ENCODE assay signal across 32 mouse cellular contexts in the genomic region with DNA sequence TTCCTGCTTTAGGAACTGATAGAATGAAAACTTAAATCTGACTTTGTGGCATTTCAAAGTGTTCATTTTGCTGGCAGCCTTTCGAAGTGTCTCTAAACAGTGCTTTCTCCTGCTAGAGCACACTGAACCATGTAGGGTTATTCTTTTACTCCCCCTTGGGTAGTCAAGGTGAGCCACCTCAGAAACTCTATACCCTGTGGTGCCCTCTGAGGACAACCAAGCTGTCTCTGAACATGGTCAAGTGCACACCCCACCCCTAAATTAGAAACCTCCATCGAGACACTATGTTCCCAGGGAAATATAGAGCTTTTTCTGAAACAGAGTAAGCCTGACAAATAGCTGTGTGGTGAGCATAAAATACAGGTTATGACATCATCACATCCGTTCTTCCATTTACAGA.
"Had no signal": no experiment of that assay in that cellular context is flagged by ENCODE, and none has a peak within 500 bp of the region (broad histone marks: within the 10 kb centered on the region; RNA-seq: fewer than 3 reads in every experiment).

No protein-coding gene starts in this region.

- H3K27me3 ChIP-seq: heart, embryonic 12.5 days; heart, embryonic 13.5 days; heart, embryonic 15.5 days; hindbrain, embryonic 12.5 days; hindbrain, embryonic 13.5 days; hindbrain, embryonic 15.5 days; intestine, embryonic 15.5 days had no signal

- H3K4me3 ChIP-seq: heart, embryonic 10.5 days; heart, embryonic 12.5 days; heart, embryonic 13.5 days; heart, embryonic 15.5 days; hindbrain, embryonic 10.5 days; hindbrain, embryonic 12.5 days; hindbrain, embryonic 13.5 days; hindbrain, embryonic 15.5 days; intestine, embryonic 15.5 days; layer of hippocampus, adult 2 months; left cerebral cortex, adult 2 months had no signal

- H3K4me2 ChIP-seq: heart, embryonic 11.5 days; heart, embryonic 12.5 days; heart, embryonic 13.5 days; heart, embryonic 15.5 days; hindbrain, embryonic 12.5 days; hindbrain, embryonic 13.5 days; hindbrain, embryonic 14.5 days; hindbrain, embryonic 15.5 days; intestine, embryonic 15.5 days had no signal

- H3K27ac ChIP-seq: heart, embryonic 10.5 days; heart, embryonic 13.5 days; heart, embryonic 15.5 days; hindbrain, embryonic 10.5 days; hindbrain, embryonic 12.5 days; hindbrain, embryonic 13.5 days; hindbrain, embryonic 14.5 days; hindbrain, embryonic 15.5 days; hindbrain, postnatal 0 days; intestine, embryonic 15.5 days; kidney, postnatal 0 days; layer of hippocampus, adult 2 months; left cerebral cortex, adult 2 months had no signal

- H3K9me3 ChIP-seq: heart, embryonic 10.5 days; heart, embryonic 12.5 days; heart, embryonic 13.5 days; heart, embryonic 15.5 days; hindbrain, embryonic 10.5 days; hindbrain, embryonic 12.5 days; hindbrain, embryonic 13.5 days; hindbrain, embryonic 15.5 days; intestine, embryonic 15.5 days had no signal

- H3K9ac ChIP-seq: heart, embryonic 12.5 days; heart, embryonic 13.5 days; heart, embryonic 15.5 days; hindbrain, embryonic 12.5 days; hindbrain, embryonic 13.5 days; hindbrain, embryonic 14.5 days; hindbrain, embryonic 15.5 days; intestine, embryonic 15.5 days had no signal

- H3K36me3 ChIP-seq: heart, embryonic 10.5 days; heart, embryonic 12.5 days; heart, embryonic 13.5 days; heart, embryonic 15.5 days; hindbrain, embryonic 10.5 days; hindbrain, embryonic 12.5 days; hindbrain, embryonic 13.5 days; hindbrain, embryonic 15.5 days; intestine, embryonic 15.5 days had no signal

- H3K4me1 ChIP-seq: heart, embryonic 10.5 days; heart, embryonic 13.5 days; heart, embryonic 15.5 days; hindbrain, embryonic 10.5 days; hindbrain, embryonic 12.5 days; hindbrain, embryonic 15.5 days; intestine, embryonic 15.5 days had no signal

- ATAC-seq: hindbrain, embryonic 16.5 days; hindbrain, postnatal 0 days; inflammation-experienced regulatory T-cells, adult 6 months; intestine, embryonic 15.5 days; intestine, embryonic 16.5 days; intestine, postnatal 0 days had no signal

- DNase-seq: heart, postnatal 10 days; heart, postnatal 14 days; heart, postnatal 36 days; heart, postnatal 4 days; kidney, adult 11 months; kidney, adult 18-20 months; kidney, adult 2 months; kidney, adult 8-10 months; kidney, adult 9 months; kidney, postnatal 25 days; kidney, postnatal 4 days; layer of hippocampus, adult 9-11 months; layer of hippocampus, postnatal 36 days had no signal
